Mouse (Mus musculus) thymus, adult 2 months (tissue): Measurements from ENCODE around the gene Scamp1. TPM values are rescaled to one million over a fixed set of nuclear protein-coding genes. Genes with fewer than 3 reads are reported as not detected.

Source experiments
- DNase-seq: peaks from one replicate; pipeline ENCODE4 v3.0.0; 2021
- H3K27ac ChIP-seq: fragments of 200-500 bp; 2 replicates; pipeline ENCODE4 v1.5.1; 2012; ENCODE audit warnings: low read length, control low read depth; ENCODE audit not compliant: control insufficient read depth, insufficient read depth
- H3K27me3 ChIP-seq: fragments of 200-500 bp; 2 replicates; pipeline ENCODE4 v1.6.1; 2012; ENCODE audit warnings: mild to moderate bottlenecking, low read length, moderate library complexity, mixed read lengths; ENCODE audit not compliant: control insufficient read depth, insufficient read depth
- H3K36me3 ChIP-seq: fragments of 200-500 bp; 2 replicates; pipeline ENCODE4 v1.6.1; 2012; ENCODE audit warnings: mild to moderate bottlenecking, low read length, moderate library complexity; ENCODE audit not compliant: control insufficient read depth, insufficient read depth
- H3K4me1 ChIP-seq: fragments of 200-500 bp; replicated peaks from 2 replicates; pipeline ENCODE4 v1.6.1; 2012; ENCODE audit warnings: low read length; ENCODE audit not compliant: control insufficient read depth, insufficient read depth
- H3K4me3 ChIP-seq: fragments of 200-500 bp; 2 replicates; pipeline ENCODE4 v1.5.1; 2012; ENCODE audit warnings: mild to moderate bottlenecking, low read length, control low read depth, moderate library complexity; ENCODE audit not compliant: control insufficient read depth, insufficient read depth
- CTCF ChIP-seq: fragments of 200-500 bp; IDR thresholded peaks from 2 replicates; pipeline ENCODE4 v1.5.1; 2012; ENCODE audit warnings: mild to moderate bottlenecking, control low read depth, low read length, moderate library complexity, borderline replicate concordance; ENCODE audit not compliant: control insufficient read depth, poor library complexity, insufficient read depth; ENCODE audit errors: extremely low read depth
- POLR2A ChIP-seq: fragments of 200-500 bp; IDR thresholded peaks from 2 replicates; pipeline ENCODE4 v1.6.1; 2012; ENCODE audit warnings: mild to moderate bottlenecking, low read length, control low read depth, moderate library complexity; ENCODE audit not compliant: control insufficient read depth, poor library complexity, insufficient read depth; ENCODE audit errors: extremely low read depth
- WGBS: fragments of 180-500 bp; shearing (Covaris S2); methylation state at CpG from one replicate; pipeline ENCODE4 v1.1.7; 2018; 5-methylcytosine and 5-hydroxymethylcytosine counted together
- polyA plus RNA-seq: library from polyadenylated mRNA; depleted of rRNA; stranded (reverse); fragments of >200 nt; gene quantifications from 2 replicates; pipeline ENCODE4 v1.2.3, GENCODE M21; 2012

Gene Scamp1
- polyA plus RNA-seq, 1 experiment = 4.9 TPM

GRCm38 (mm10) chr13:94300232-94300631 lies 14.6 kb upstream of the Scamp1 start:
- Histone ChIP-seq H3K27me3 (no peaks in the 10 kb centered on the region), H3K4me1 (no peaks in the 10 kb centered on the region; the same call in 1 of the 2 replicates), H3K27ac (no peak overlapping the region), H3K4me3 (no peak overlapping the region), H3K36me3 (no peaks in the 10 kb centered on the region)
- TF ChIP-seq CTCF (no peak), POLR2A (no peak)
- no peak for DNase-seq
- WGBS = 98% methylated on average over 4 of the region's 4 CpGs

DNA sequence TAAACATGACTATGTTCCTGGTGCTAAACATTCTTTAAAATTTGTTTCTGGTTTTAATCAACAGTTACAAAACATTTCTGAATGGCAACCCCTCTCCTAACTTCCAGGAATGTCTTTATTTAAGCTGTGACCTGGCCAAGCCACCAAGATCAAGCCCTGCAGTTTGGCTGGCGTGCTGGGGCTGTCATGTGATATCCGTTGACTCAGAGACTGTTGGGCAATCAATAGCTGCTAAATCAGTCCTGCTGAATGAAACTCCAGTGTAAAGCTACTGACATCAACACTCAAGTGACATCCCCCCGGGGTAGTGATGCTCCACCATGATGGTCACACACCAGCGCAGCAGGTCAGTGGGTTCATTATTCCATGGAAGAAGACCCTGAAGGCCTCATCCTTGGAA lies 12.7 kb upstream of the Scamp1 start:
- H3K27me3 ChIP-seq = no peaks in the 10 kb centered on the region
- TF ChIP-seq POLR2A (no peak), CTCF (no peak)
- no peaks in the 10 kb centered on the region for H3K36me3 ChIP-seq
- 87% methylated on average over 4 of the region's 4 CpGs for WGBS
- no peak overlapping the region for H3K4me3 ChIP-seq
- no peak for DNase-seq
- H3K4me1 ChIP-seq = no peaks in the 10 kb centered on the region; the same call in 1 of the 2 replicates
- no peak overlapping the region for H3K27ac ChIP-seq

- Histone ChIP-seq H3K4me3 (no peak overlapping the region), H3K4me1 (no peaks in the 10 kb centered on the region; the same call in 1 of the 2 replicates), H3K27me3 (no peaks in the 10 kb centered on the region), H3K27ac (no peak overlapping the region), H3K36me3 (no peaks in the 10 kb centered on the region)
- DNase-seq = no peak
- no peak for TF ChIP-seq POLR2A
- no peak for TF ChIP-seq CTCF
- 50% methylated on average over 11 of the region's 11 CpGs for WGBS
Measured at GRCm38 (mm10) chr13:94296371-94296770, 10.7 kb upstream of the Scamp1 start.

DNA sequence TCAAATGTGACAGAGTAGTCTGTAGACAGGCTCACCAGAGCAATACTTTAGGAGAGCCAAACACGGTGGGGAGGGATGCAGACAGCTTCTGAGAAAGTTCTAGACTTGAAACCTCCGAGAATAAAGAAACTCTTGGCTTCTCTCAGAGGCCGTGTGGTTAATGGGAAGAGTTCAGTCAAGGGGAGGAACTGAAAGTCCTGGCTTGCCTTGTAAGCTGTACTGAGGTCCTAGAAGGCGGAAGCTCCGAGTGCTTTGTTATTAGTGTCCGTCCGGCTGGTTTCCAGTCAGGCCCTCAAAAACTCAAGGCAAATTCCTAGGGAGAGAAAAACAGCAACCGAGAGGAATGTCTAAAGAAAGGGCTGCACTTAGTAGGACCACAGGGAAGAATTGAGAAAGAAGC lies 10.3 kb upstream of the Scamp1 start:
- Histone ChIP-seq H3K27ac (no peak overlapping the region), H3K27me3 (no peaks in the 10 kb centered on the region), H3K4me1 (no peaks in the 10 kb centered on the region; the same call in 1 of the 2 replicates), H3K36me3 (no peaks in the 10 kb centered on the region), H3K4me3 (no peak overlapping the region)
- TF ChIP-seq POLR2A = no peak
- TF ChIP-seq CTCF = no peak
- 50% methylated on average over 8 of the region's 8 CpGs for WGBS
- DNase-seq = no peak

DNA sequence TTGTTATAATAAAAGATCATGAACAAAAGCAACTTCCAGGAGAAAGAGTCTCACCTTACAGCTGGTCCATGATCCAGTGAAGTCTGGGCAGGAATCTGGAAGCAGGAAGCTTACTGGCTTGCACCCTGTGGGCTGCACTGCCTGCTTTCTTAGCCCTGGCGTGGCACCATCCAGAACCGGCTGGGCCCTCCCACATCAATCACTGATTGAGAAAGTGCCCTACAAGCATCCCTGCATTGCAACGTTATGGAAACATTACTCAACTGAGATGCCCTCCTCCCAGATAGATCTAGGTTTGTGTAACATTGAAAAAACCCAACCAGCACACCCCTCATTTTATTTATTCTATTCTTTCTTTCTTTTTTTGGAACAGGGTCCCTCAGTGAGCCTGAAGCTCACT lies 9.2 kb upstream of the Scamp1 start:
- 79% methylated on average over 3 of the region's 3 CpGs for WGBS
- no peak for DNase-seq
- Histone ChIP-seq H3K36me3 (no peaks in the 10 kb centered on the region), H3K4me1 (no peaks in the 10 kb centered on the region; the same call in 1 of the 2 replicates), H3K27ac (no peak overlapping the region), H3K27me3 (no peaks in the 10 kb centered on the region), H3K4me3 (no peak overlapping the region)
- TF ChIP-seq POLR2A = no peak
- TF ChIP-seq CTCF = no peak

DNA sequence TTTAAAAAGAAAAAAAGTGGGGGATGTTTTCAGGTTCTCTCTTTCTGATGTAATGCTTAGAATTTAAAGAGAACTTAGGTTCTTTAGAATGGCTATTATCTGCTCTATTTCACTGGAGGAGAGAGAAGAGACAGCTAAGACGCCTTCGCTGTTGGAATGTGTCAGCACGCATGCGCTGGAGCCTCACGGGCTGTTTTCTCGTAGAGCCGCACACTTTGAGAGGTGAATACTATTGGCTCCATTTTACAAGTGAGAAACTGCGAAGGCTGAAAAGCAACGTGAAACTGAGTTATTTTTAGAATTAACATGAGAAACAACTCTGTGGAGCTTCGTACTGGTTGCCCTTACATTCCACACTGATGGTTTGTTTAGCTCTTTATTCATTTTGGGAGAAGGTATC lies 8.3 kb upstream of the Scamp1 start:
- no peak overlapping the region for H3K27ac ChIP-seq
- 87% methylated on average over 10 of the region's 10 CpGs for WGBS
- H3K4me3 ChIP-seq = no peak overlapping the region
- no peaks in the 10 kb centered on the region; the same call in 1 of the 2 replicates for H3K4me1 ChIP-seq
- H3K36me3 ChIP-seq = no peaks in the 10 kb centered on the region
- H3K27me3 ChIP-seq = no peaks in the 10 kb centered on the region
- DNase-seq = no peak
- no peak for TF ChIP-seq POLR2A
- no peak for TF ChIP-seq CTCF

DNA sequence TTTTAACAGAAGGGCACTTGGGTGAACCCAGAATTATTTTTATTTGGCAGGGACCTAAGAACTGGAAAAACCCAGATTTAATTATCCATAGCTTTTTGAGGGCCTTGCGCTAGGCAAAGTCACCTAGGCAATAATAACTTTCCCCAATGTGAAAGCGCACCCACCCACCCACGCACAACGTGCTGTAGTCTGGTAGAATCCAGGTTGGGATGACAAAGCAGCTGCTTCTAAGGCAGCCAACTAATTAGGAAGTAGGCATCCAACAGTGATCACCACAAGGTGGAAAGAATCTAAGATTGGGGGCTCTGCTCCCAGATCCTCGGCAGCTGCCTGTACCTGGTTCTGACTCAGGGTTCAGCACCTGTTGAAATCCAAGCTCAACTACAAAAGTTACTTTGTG lies 538 bp upstream of the Scamp1 start:
- WGBS = 74% methylated on average over 5 of the region's 5 CpGs
- no peaks in the 10 kb centered on the region for H3K36me3 ChIP-seq
- H3K4me1 ChIP-seq = peaks cover 9% of the 10 kb centered on the region
- no peak overlapping the region for H3K4me3 ChIP-seq
- TF ChIP-seq POLR2A (no peak), CTCF (no peak)
- no peak overlapping the region for H3K27ac ChIP-seq
- DNase-seq = no peak
- peaks cover 4% of the 10 kb centered on the region; the same call in 1 of the 2 replicates for H3K27me3 ChIP-seq
